Mouse (Mus musculus): ENCODE results near the gene Srek1.

- no peak for TF ChIP-seq CTCF (IDR thresholded peaks at IDR 0.05)
- no peak for TF ChIP-seq EP300 (IDR thresholded peaks at IDR 0.05)
Observed at GRCm38 (mm10) chr13:103772917-103773316, 1.5 kb downstream of the Srek1 start.
